Mouse (Mus musculus): ENCODE measurements at regions not wholly inside any gene's neighbourhood (a gene's known extent, or its start where the extent isn't known, plus 50 kb on each side); places are given as distances from the start of the nearest gene placed in this dataset.

- DNase-seq, result peak; percentile 56 to 60
These were observed 374.6 kb upstream of the Slit2 start for GRCm38 (mm10) chr5:47608318-47608717.
